Mouse (Mus musculus): ENCODE data around the gene Rasgrf1. TPM values are rescaled to one million over a fixed set of nuclear protein-coding genes. Genes with fewer than 3 reads are reported as not detected.
A peak's percentile ranks its signal among the peaks of the same experiment; 100 is the strongest.

The Rasgrf1 gene
- total RNA-seq, 2 experiments from 2014 or later: not detected

- DNase-seq: no peak
- intact Hi-C loops (cut with DNase I): no loop called here
- TF ChIP-seq CTCF (IDR thresholded peaks at IDR 0.05): no peak
- Histone ChIP-seq H3K4me3 (no peak overlapping the region), H3K27ac (no peak overlapping the region)
Observed at GRCm38 (mm10) chr9:89958959-89959358, 49.3 kb downstream of the Rasgrf1 start.

GRCm38 (mm10) chr9:89964091-89964490 lies 54.4 kb downstream of the Rasgrf1 start:
- TF ChIP-seq CTCF (IDR thresholded peaks at IDR 0.05): no peak
- H3K27ac ChIP-seq: no peak overlapping the region
- DNase-seq: no peak
- H3K4me3 ChIP-seq: no peak overlapping the region
- intact Hi-C loops (cut with DNase I): no loop called here

GRCm38 (mm10) chr9:89967716-89968115 lies 58.0 kb downstream of the Rasgrf1 start:
- no peak for TF ChIP-seq CTCF (IDR thresholded peaks at IDR 0.05)
- DNase-seq: no peak
- Histone ChIP-seq H3K27ac (no peak overlapping the region), H3K4me3 (no peak overlapping the region)
- intact Hi-C loops (cut with DNase I): no loop called here

- Histone ChIP-seq H3K4me3 (no peak overlapping the region), H3K27ac (no peak overlapping the region)
- no peak for DNase-seq
- intact Hi-C loops (cut with DNase I): no loop called here
- peak; percentile 13; the same call in 1 of the 2 replicates for TF ChIP-seq CTCF (IDR thresholded peaks at IDR 0.05)
Observed at GRCm38 (mm10) chr9:89968836-89969450, 59.2 kb downstream of the Rasgrf1 start.

GRCm38 (mm10) chr9:89970271-89970670 lies 60.6 kb downstream of the Rasgrf1 start:
- TF ChIP-seq CTCF (IDR thresholded peaks at IDR 0.05): no peak
- DNase-seq: no peak
- no peak overlapping the region for H3K4me3 ChIP-seq
- H3K27ac ChIP-seq: no peak overlapping the region
- intact Hi-C loops (cut with DNase I): no loop called here

- no peak overlapping the region for H3K27ac ChIP-seq
- TF ChIP-seq CTCF (IDR thresholded peaks at IDR 0.05): no peak
- intact Hi-C loops (cut with DNase I): no loop called here
- H3K4me3 ChIP-seq: no peak overlapping the region
- DNase-seq: no peak
Observed at GRCm38 (mm10) chr9:89970886-89971486, 61.3 kb downstream of the Rasgrf1 start.

GRCm38 (mm10) chr9:89972321-89972720 lies 62.6 kb downstream of the Rasgrf1 start:
- no peak for TF ChIP-seq CTCF (IDR thresholded peaks at IDR 0.05)

GRCm38 (mm10) chr9:89973856-89974255 lies 64.1 kb downstream of the Rasgrf1 start:
- Histone ChIP-seq H3K27ac (no peak overlapping the region), H3K4me3 (no peak overlapping the region)
- TF ChIP-seq CTCF (IDR thresholded peaks at IDR 0.05): peak; percentile 46
- intact Hi-C loops (cut with DNase I): loop anchor here (2.0 kb wide), 1 partner anchor 147 kb away; no protein-coding TSS in a partner anchor
- no peak for DNase-seq

More at GRCm38 (mm10) chr9:89972321-89972720, 62.6 kb downstream of the Rasgrf1 start:
- no peak for DNase-seq
- no peak overlapping the region for H3K27ac ChIP-seq
- no peak overlapping the region for H3K4me3 ChIP-seq
- intact Hi-C loops (cut with DNase I): loop anchor here (2.0 kb wide), 1 partner anchor 146 kb away; no protein-coding TSS in a partner anchor

- TF ChIP-seq CTCF (IDR thresholded peaks at IDR 0.05): no peak
- Histone ChIP-seq H3K27ac (no peak overlapping the region), H3K4me3 (no peak overlapping the region)
- intact Hi-C loops (cut with DNase I): no loop called here
- DNase-seq: no peak
Observed at GRCm38 (mm10) chr9:89974463-89974931, 64.8 kb downstream of the Rasgrf1 start.

- no peak for DNase-seq
- no peak for TF ChIP-seq CTCF (IDR thresholded peaks at IDR 0.05)
- Histone ChIP-seq H3K4me3 (no peak overlapping the region), H3K27ac (no peak overlapping the region)
- intact Hi-C loops (cut with DNase I): no loop called here
Observed at GRCm38 (mm10) chr9:89976366-89976940, 66.7 kb downstream of the Rasgrf1 start.

- DNase-seq: no peak
- Histone ChIP-seq H3K27ac (no peak overlapping the region), H3K4me3 (no peak overlapping the region)
- no peak for TF ChIP-seq CTCF (IDR thresholded peaks at IDR 0.05)
- intact Hi-C loops (cut with DNase I): no loop called here
Observed at GRCm38 (mm10) chr9:89979248-89979647, 69.5 kb downstream of the Rasgrf1 start.

GRCm38 (mm10) chr9:89982256-89982655 lies 72.5 kb downstream of the Rasgrf1 start:
- DNase-seq: no peak
- no peak overlapping the region for H3K27ac ChIP-seq
- intact Hi-C loops (cut with DNase I): no loop called here
- H3K4me3 ChIP-seq: no peak overlapping the region
- no peak for TF ChIP-seq CTCF (IDR thresholded peaks at IDR 0.05)

- intact Hi-C loops (cut with DNase I): no loop called here
- Histone ChIP-seq H3K4me3 (no peak overlapping the region), H3K27ac (no peak overlapping the region)
- DNase-seq: no peak
- TF ChIP-seq CTCF (IDR thresholded peaks at IDR 0.05): no peak
Observed at GRCm38 (mm10) chr9:89988053-89988452, 78.3 kb downstream of the Rasgrf1 start.
